Mouse (Mus musculus): ENCODE measurements around the gene Rusc2. TPM values are rescaled to one million over a fixed set of nuclear protein-coding genes. Genes with fewer than 3 reads are reported as not detected.

Gene Rusc2
- total RNA-seq, 2 experiments from 2014 or later, result 117 to 120 TPM

DNA sequence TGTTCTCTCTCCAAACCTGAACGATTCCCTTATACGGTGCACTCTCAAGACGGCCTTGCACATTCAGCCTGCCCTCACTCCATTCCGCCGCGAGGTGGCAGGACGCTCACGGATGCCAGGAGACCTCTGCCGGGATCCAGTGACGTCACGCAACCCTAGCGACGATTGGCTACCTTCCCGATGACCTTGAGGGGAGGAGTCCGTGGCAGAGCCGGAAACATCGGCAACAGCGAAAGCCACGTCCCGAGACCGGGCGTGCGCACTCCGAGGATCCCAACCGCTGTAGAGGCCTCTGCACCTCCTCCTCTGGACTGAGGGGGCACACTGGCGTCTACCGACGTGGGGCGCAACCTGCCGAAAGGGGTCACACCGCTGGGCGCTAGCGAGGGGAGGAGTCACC, 60.3 kb downstream of the Rusc2 start:
- peak overlapping the region; percentile 81 for H3K4me3 ChIP-seq
- DNase-seq (ENCODE audit: low spot score in 2 of 2), result peak; percentile 99 to 100
- peak; percentile 90 for TF ChIP-seq CTCF (conservative IDR thresholded peaks at IDR 0.05)
- H3K27ac ChIP-seq, result peak overlapping the region; percentile 91

- TF ChIP-seq CTCF (conservative IDR thresholded peaks at IDR 0.05), result no peak
- peak; percentile 48 to 68 for DNase-seq (ENCODE audit: low spot score in 2 of 2)
- peak overlapping the region; percentile 91 for H3K27ac ChIP-seq
- H3K4me3 ChIP-seq, result peak overlapping the region; percentile 81
These were observed 60.9 kb downstream of the Rusc2 start for GRCm38 (mm10) chr4:43442456-43443361.

DNA sequence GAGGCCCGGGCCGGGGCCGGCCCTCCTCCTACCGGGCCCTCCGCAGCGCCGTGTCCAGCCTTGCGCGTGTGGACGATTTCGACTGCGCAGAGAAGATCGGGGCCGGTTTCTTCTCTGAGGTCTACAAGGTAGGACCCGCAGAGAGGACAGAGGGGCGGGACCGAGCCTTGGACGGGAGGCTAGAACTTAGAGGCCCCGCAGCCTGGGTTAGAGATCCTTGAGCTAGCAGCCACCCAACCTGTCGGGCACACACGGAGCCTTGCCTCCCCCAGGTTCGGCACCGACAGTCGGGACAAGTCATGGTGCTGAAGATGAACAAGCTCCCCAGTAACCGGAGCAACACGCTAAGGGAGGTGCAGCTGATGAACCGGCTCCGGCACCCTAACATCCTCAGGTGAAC, 61.7 kb downstream of the Rusc2 start:
- H3K27ac ChIP-seq, result peak overlapping the region; percentile 77
- DNase-seq (ENCODE audit: low spot score in 2 of 2), result no peak
- peak overlapping the region; percentile 81 for H3K4me3 ChIP-seq
- no peak for TF ChIP-seq CTCF (conservative IDR thresholded peaks at IDR 0.05)

- Histone ChIP-seq H3K4me3 (no peak overlapping the region), H3K27ac (no peak overlapping the region)
- no peak for TF ChIP-seq CTCF (conservative IDR thresholded peaks at IDR 0.05)
- DNase-seq (ENCODE audit: low spot score in 2 of 2), result no peak
These were observed 65.5 kb downstream of the Rusc2 start for GRCm38 (mm10) chr4:43447251-43447650.

GRCm38 (mm10) chr4:43448554-43448953, 66.8 kb downstream of the Rusc2 start:
- no peak overlapping the region for H3K4me3 ChIP-seq
- TF ChIP-seq CTCF (conservative IDR thresholded peaks at IDR 0.05), result no peak
- H3K27ac ChIP-seq, result no peak overlapping the region
- DNase-seq (ENCODE audit: low spot score in 2 of 2), result no peak

GRCm38 (mm10) chr4:43452315-43452714, 70.5 kb downstream of the Rusc2 start:
- DNase-seq (ENCODE audit: low spot score in 2 of 2), result no peak
- H3K27ac ChIP-seq, result no peak overlapping the region
- TF ChIP-seq CTCF (conservative IDR thresholded peaks at IDR 0.05), result no peak
- no peak overlapping the region for H3K4me3 ChIP-seq

DNA sequence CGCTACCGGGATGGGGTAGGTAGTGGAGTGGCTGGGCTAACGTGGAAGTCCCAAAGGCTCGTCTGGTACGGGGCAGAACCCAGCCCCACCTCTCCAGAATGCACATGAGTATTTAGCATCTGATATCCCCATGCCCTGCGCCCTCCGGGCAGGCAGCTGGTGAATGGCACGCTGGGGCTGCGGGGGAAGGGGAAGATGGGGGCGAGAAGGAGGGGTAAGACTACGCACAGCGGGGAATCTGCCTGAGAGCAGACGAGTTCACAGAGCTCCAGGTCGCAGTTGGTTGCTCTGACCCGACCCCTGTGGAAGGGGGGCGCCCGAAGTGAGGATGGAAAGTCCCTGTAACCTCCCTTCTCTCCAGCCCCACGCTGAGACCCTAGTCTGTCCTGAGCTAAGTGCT, 71.6 kb downstream of the Rusc2 start:
- DNase-seq (ENCODE audit: low spot score in 2 of 2), result no peak
- H3K27ac ChIP-seq, result no peak overlapping the region
- H3K4me3 ChIP-seq, result no peak overlapping the region; the same call in 1 of the 2 replicates
- TF ChIP-seq CTCF (conservative IDR thresholded peaks at IDR 0.05), result no peak

DNA sequence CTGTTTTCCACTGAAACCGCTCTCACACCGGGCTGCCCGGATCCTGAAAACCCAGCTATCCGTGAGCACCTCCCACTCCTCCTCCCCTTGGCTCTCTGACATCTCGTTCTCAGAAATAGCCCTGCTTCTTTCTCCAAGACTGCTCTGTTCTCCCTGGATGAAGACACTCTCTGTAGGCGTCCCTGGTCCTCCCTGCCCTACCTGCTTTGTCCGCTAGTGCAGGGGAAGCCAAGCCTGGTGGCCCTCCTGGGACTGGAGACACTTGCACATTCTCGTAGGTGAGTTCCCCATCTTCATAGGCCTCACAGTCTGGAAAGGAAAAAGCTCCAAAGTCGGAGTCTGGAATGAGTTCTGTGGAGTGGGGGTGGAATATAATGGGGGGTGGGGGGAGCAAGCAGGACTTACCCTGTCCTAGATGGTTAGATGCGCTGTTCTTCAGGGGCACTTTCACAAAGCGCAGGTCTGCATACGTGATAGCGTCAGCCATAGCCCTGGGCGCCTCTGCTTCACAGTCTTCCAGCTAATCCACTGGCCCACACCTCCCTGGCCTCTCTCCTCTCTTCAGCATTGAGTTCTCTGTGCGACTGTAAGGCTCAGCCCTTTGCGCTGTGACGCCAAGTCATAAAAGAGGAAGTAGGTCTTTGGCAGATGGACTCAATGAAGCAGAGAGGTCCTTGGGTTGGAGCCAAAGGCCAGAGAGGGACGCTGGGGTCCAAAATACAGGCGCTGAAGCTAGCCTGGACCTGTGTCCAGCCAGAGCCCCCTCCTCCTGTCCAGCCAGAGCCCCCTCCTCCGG, 72.5 kb downstream of the Rusc2 start, which contains the start of gene Cd72:
Cd72 (minus strand) TSS at position 588 of the 796 bp plus-strand sequence.
- no peak for DNase-seq (ENCODE audit: low spot score in 2 of 2)
- Histone ChIP-seq H3K27ac (no peak within 1 kb of the TSS), H3K4me3 (no peak within 1 kb of the TSS; the same call in 1 of the 2 replicates)
- TF ChIP-seq CTCF (conservative IDR thresholded peaks at IDR 0.05), result no peak

DNA sequence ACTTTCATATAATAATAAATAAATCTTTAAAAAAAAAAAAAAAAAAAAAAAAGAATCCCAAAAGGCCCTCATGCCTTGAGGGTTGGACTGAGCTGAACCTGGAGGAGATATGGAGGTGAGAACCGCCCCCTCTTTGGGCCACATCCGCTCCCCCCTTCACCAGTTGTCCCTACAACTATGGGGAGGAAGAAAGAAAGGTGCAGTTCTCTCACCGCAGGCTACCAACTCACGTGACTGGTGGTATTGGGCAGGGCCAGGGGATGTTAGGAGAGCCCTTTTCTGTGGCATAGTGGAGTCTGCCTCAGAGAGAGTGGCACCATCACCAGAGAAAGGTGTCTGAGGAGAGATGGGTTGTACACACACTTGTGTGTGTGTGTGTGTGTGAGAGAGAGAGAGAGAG, 74.7 kb downstream of the Rusc2 start:
- Histone ChIP-seq H3K27ac (no peak overlapping the region), H3K4me3 (no peak overlapping the region)
- TF ChIP-seq CTCF (conservative IDR thresholded peaks at IDR 0.05), result no peak
- DNase-seq (ENCODE audit: low spot score in 2 of 2), result no peak

- no peak for TF ChIP-seq CTCF (conservative IDR thresholded peaks at IDR 0.05)
- no peak overlapping the region for H3K27ac ChIP-seq
- H3K4me3 ChIP-seq, result no peak overlapping the region
- no peak for DNase-seq (ENCODE audit: low spot score in 2 of 2)
These were observed 75.3 kb downstream of the Rusc2 start for GRCm38 (mm10) chr4:43457124-43457523.

DNA sequence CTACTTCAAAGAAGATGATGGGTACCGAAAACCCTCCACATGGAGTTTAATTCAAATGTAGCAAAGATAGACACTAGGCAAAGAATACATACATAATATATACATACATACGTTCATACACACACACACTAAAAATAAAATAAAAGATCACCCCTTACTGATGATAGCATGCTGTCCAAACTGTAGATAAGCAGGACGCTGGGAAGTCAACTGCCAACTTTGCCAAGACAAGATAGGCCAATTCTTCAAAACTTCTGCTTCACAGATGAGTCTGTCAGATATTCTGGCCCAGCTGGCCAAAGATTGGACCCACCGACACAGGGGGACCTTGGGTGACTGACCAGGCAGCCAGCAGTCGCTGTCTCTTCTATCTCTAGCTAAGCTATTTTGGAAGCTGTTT, 81.3 kb downstream of the Rusc2 start:
- no peak for DNase-seq (ENCODE audit: low spot score in 2 of 2)
- no peak for TF ChIP-seq CTCF (conservative IDR thresholded peaks at IDR 0.05)
- Histone ChIP-seq H3K4me3 (no peak overlapping the region), H3K27ac (no peak overlapping the region)

DNA sequence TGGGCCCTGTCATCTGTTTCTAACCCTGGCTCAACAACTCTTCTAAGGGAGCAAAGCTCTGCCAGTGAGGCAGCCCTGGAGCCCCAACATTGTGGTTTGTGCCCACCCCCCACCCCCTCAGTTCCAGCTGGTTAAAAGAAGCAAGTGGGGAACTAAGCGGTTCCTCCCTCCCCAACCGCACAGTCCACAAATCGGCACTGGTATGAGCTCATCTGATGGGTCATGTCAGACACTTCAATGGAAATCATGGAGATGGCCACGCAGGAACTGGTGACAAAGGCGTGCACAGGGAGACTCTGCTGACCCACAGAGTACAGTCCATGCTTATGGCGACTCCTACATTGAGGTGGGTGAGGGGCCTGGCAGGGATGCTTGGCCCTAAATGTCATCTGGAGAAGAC, 84.2 kb downstream of the Rusc2 start:
- Histone ChIP-seq H3K27ac (no peak overlapping the region), H3K4me3 (no peak overlapping the region)
- no peak for TF ChIP-seq CTCF (conservative IDR thresholded peaks at IDR 0.05)
- no peak for DNase-seq (ENCODE audit: low spot score in 2 of 2)

DNA sequence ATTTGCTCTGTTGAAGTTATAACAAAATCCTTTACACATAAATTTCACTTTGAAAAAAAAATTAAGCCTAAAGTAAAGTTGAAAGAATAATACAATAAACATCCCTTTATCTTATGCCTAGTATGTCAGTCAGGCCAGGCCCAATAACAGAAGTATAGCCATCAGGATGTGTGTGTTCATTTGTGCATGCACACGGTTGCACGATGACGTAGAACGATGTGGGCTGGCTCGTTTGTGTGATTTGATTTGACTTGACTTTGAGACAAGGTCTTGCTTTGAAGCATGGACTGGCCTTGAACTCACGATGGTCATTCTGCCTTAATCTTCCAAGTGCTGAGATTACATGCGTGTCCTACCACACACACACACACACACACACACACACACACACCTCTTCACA, 85.1 kb downstream of the Rusc2 start:
- no peak overlapping the region for H3K4me3 ChIP-seq
- no peak for TF ChIP-seq CTCF (conservative IDR thresholded peaks at IDR 0.05)

More for the DNA sequence above, 85.1 kb downstream of the Rusc2 start:
- no peak for DNase-seq (ENCODE audit: low spot score in 2 of 2)
- no peak overlapping the region for H3K27ac ChIP-seq

Measured in layer of hippocampus, adult 2 months (tissue).